Mouse (Mus musculus) hindbrain, embryonic 15.5 days (tissue): Measurements from ENCODE around the gene Shprh. TPM values are rescaled to one million over a fixed set of nuclear protein-coding genes. Genes with fewer than 3 reads are reported as not detected.
"Not testable (repeated sequence)": the region's sequence is repeated elsewhere in the genome, so short reads cannot be mapped to it uniquely, and the experiment has no call there.

Experiments
- ATAC-seq: fragments of 200-750 bp; cut with Nextera tagmentation; 2 replicates; pipeline ENCODE4 v1.8.0; 2017; ENCODE audit warnings: low read depth, moderate number of reproducible peaks, moderate TSS enrichment; ENCODE audit not compliant: low FRiP score
- H3K27ac ChIP-seq: fragments of 300-500 bp; sonication (generic); replicated peaks from 2 replicates; pipeline ENCODE4 v1.5.1; 2015; ENCODE audit warnings: mild to moderate bottlenecking, inconsistent platforms
- H3K27me3 ChIP-seq: fragments of 300-500 bp; sonication (generic); 2 replicates; pipeline ENCODE4 v1.6.1; 2015; ENCODE audit warnings: control low read depth, inconsistent platforms
- H3K36me3 ChIP-seq: fragments of 300-500 bp; sonication (generic); 2 replicates; pipeline ENCODE4 v1.6.1; 2015; ENCODE audit warnings: control low read depth, inconsistent platforms
- H3K4me1 ChIP-seq: fragments of 300-500 bp; sonication (generic); replicated peaks from 2 replicates; pipeline ENCODE4 v1.6.1; 2015; ENCODE audit warnings: control low read depth, inconsistent platforms
- H3K4me2 ChIP-seq: fragments of 300-500 bp; sonication (generic); 2 replicates; pipeline ENCODE4 v1.6.1; 2015; ENCODE audit warnings: moderate library complexity, mild to moderate bottlenecking, inconsistent platforms
- H3K4me3 ChIP-seq: fragments of 300-500 bp; sonication (generic); 2 replicates; pipeline ENCODE4 v1.5.1; 2015; ENCODE audit warnings: mild to moderate bottlenecking, inconsistent platforms
- H3K9ac ChIP-seq: fragments of 300-500 bp; sonication (generic); 2 replicates; pipeline ENCODE4 v1.6.1; 2015; ENCODE audit warnings: inconsistent platforms
- H3K9me3 ChIP-seq: fragments of 300-500 bp; sonication (generic); 2 replicates; pipeline ENCODE4 v1.6.1; 2016; ENCODE audit warnings: control low read depth, inconsistent platforms
- WGBS: fragments of 180-500 bp; shearing (Covaris S2); methylation state at CpG from one replicate; pipeline ENCODE4 v1.1.7; 2015; 5-methylcytosine and 5-hydroxymethylcytosine counted together
- polyA plus RNA-seq: library from polyadenylated mRNA; unstranded; fragments of >200 nt; fragmentation: Nextera tagmentation; extraction: Ambion mirVana; gene quantifications from 2 replicates; pipeline ENCODE4 v1.2.1, GENCODE M21; 2015

Gene Shprh
- polyA plus RNA-seq, 1 experiment from 2014 or later: 18.4 TPM

GRCm38 (mm10) chr10:11180077-11180476, 30.9 kb downstream of the Shprh start:
- Histone ChIP-seq H3K27me3 (no peaks in the 10 kb centered on the region), H3K27ac (no peak overlapping the region), H3K9ac (no peak overlapping the region), H3K36me3 (peaks cover 42% of the 10 kb centered on the region), H3K4me2 (no peak overlapping the region), H3K4me3 (no peak overlapping the region), H3K4me1 (no peaks in the 10 kb centered on the region), H3K9me3 (no peaks in the 10 kb centered on the region)
- 91% methylated on average over 5 of the region's 5 CpGs for WGBS
- no peak for ATAC-seq

DNA sequence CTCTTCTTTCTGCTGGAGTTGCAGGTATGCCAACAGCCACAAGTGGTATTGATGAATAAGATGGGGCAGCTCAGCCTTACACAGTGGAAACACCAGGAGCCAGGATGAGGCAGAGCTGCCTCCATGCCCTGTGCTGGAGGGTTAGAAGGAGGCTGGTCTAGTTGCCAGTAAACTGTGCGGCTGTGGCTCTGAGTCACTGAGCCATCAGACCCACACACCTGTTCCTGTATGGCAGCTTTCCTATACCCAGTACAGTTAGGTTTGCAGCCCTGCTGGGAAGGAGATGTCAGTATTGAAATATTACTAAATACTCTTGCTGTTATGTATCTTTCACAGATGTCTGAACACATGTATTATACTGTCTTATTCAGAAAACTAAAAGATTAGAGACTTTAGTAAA, 48.1 kb downstream of the Shprh start:
- no peaks in the 10 kb centered on the region for H3K4me1 ChIP-seq
- no peaks in the 10 kb centered on the region for H3K9me3 ChIP-seq
- 91% methylated on average over 1 of the region's 1 CpGs for WGBS
- no peak overlapping the region for H3K4me2 ChIP-seq
- H3K36me3 ChIP-seq: peaks cover 56% of the 10 kb centered on the region
- H3K27ac ChIP-seq: no peak overlapping the region
- no peak for ATAC-seq
- no peak overlapping the region for H3K9ac ChIP-seq
- no peaks in the 10 kb centered on the region for H3K27me3 ChIP-seq
- H3K4me3 ChIP-seq: no peak overlapping the region

DNA sequence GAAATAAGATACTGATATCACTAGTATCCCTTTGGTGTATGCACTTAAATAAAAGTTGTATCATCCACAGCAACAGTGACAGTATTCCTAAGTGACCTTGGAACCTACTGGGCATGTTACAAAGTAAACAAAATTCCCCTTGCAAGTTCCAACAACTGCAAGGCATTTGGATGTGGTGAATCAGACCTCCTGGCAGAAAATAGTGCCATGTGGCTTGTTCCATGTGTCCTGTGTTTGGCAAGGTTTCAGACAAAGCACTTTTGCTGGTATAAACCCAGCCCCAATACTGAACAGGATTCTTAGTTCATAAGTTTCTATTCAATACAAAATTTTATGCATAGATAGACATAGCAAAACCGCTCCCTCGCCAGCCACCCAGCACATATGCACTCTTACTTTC, 49.1 kb downstream of the Shprh start:
- Histone ChIP-seq H3K27ac (no peak overlapping the region), H3K4me2 (no peak overlapping the region), H3K36me3 (peaks cover 54% of the 10 kb centered on the region), H3K4me1 (no peaks in the 10 kb centered on the region), H3K9ac (no peak overlapping the region), H3K4me3 (no peak overlapping the region), H3K27me3 (no peaks in the 10 kb centered on the region), H3K9me3 (no peaks in the 10 kb centered on the region)
- ATAC-seq: no peak
- 96% methylated on average over 2 of the region's 2 CpGs for WGBS

- ATAC-seq: no peak
- 44% methylated on average over 4 of the region's 4 CpGs for WGBS
- H3K36me3 ChIP-seq: peaks cover 46% of the 10 kb centered on the region
These were observed 50.8 kb downstream of the Shprh start for GRCm38 (mm10) chr10:11199980-11200379.

DNA sequence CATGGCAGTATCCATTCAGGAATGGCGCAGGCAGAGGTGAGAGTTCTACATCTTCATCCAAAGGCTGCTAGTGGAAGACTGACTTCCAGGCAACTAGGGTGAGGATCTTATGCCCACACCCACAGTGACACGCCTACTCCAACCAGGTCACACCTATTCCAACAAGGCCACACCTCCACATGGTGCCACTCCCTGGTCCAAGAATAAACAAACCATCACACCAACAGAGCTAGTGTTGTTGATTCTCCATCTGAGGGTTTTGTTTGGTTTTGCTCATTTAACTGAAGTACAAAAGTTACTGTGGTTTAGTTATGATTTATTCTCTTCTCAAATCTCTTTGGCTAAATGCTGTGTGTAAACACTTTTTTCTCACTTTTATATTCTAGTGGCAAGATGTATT, 56.7 kb downstream of the Shprh start:
- H3K27me3 ChIP-seq, H3K4me3 ChIP-seq, H3K4me1 ChIP-seq, H3K27ac ChIP-seq, ATAC-seq, H3K4me2 ChIP-seq, H3K9ac ChIP-seq, H3K9me3 ChIP-seq: not testable (repeated sequence)
- WGBS: 98% methylated on average over 2 of the region's 2 CpGs
- peaks cover 33% of the 10 kb centered on the region for H3K36me3 ChIP-seq

More at GRCm38 (mm10) chr10:11199980-11200379, 50.8 kb downstream of the Shprh start:
- H3K27ac ChIP-seq: no peak overlapping the region
- no peaks in the 10 kb centered on the region for H3K4me1 ChIP-seq
- H3K4me2 ChIP-seq: no peak overlapping the region
- no peaks in the 10 kb centered on the region for H3K27me3 ChIP-seq
- H3K9me3 ChIP-seq: no peaks in the 10 kb centered on the region
- H3K4me3 ChIP-seq: no peak overlapping the region
- no peak overlapping the region for H3K9ac ChIP-seq

DNA sequence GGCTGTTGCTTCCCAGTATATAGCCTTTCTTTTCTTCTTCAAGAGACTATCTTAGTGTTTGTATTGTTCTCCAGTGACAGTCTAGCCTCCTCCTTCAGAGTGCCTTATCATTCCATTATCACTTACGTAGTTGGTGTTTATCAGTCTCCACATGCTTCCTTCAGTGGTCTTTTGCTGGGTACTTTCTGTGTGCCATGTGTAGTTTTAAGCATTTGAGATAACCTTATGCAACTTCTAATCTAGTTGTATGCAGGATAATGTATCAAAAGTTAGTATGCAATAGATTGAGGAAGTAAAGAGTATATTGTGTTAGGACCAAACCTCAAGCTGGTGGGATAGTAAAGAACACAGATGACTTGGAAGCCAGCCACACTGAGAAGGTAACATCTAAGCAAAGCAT, 59.4 kb downstream of the Shprh start:
- WGBS: 96% methylated on average over 1 of the region's 1 CpGs
- H3K27ac ChIP-seq: no peak overlapping the region
- H3K4me1 ChIP-seq: no peaks in the 10 kb centered on the region
- peaks cover 38% of the 10 kb centered on the region for H3K36me3 ChIP-seq
- no peak overlapping the region for H3K4me3 ChIP-seq
- H3K9me3 ChIP-seq: no peaks in the 10 kb centered on the region
- no peaks in the 10 kb centered on the region for H3K27me3 ChIP-seq
- no peak for ATAC-seq
- no peak overlapping the region for H3K4me2 ChIP-seq
- H3K9ac ChIP-seq: no peak overlapping the region

- Histone ChIP-seq H3K4me2 (no peak overlapping the region), H3K4me3 (no peak overlapping the region), H3K4me1 (no peaks in the 10 kb centered on the region), H3K36me3 (peaks cover 46% of the 10 kb centered on the region), H3K9ac (no peak overlapping the region), H3K9me3 (no peaks in the 10 kb centered on the region), H3K27ac (no peak overlapping the region), H3K27me3 (no peaks in the 10 kb centered on the region)
- ATAC-seq: no peak
- 88% methylated on average over 4 of the region's 4 CpGs for WGBS
These were observed 62.8 kb downstream of the Shprh start for GRCm38 (mm10) chr10:11212003-11212402.

DNA sequence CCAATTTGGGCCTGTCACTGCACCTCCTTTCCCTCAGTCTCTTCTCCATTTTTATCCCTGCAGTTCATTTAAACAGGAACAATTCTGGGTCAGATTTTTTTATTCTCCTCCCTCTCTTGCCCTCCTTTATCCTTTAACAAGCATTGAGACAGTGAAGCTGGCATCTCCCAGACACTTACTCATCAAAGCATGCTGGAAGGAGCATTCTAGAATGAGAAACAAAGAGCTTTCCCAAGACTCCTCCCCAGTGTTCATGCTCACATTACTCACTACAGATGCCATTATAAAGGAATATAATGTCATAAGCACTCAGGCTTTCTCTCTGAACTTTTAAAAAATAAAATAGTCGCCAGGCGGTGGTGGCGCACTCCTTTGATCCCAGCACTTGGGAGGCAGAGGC, 77.2 kb downstream of the Shprh start:
- Histone ChIP-seq H3K9ac (no peak overlapping the region), H3K27me3 (no peaks in the 10 kb centered on the region), H3K4me3 (no peak overlapping the region), H3K27ac (no peak overlapping the region), H3K36me3 (no peaks in the 10 kb centered on the region), H3K4me2 (no peak overlapping the region), H3K9me3 (no peaks in the 10 kb centered on the region), H3K4me1 (no peaks in the 10 kb centered on the region)
- 93% methylated on average over 3 of the region's 3 CpGs for whole genome bisulfite sequencing
- no peak for ATAC-seq

GRCm38 (mm10) chr10:11229545-11230178, 80.4 kb downstream of the Shprh start:
- H3K27me3 ChIP-seq: no peaks in the 10 kb centered on the region
- WGBS: 45% methylated on average over 6 of the region's 6 CpGs
- no peaks in the 10 kb centered on the region for H3K4me1 ChIP-seq
- ATAC-seq: no peak
- H3K4me3 ChIP-seq: no peak overlapping the region
- no peak overlapping the region for H3K4me2 ChIP-seq
- no peak overlapping the region for H3K27ac ChIP-seq
- H3K36me3 ChIP-seq: no peaks in the 10 kb centered on the region
- no peak overlapping the region for H3K9ac ChIP-seq
- no peaks in the 10 kb centered on the region for H3K9me3 ChIP-seq

GRCm38 (mm10) chr10:11233208-11233607, 84.0 kb downstream of the Shprh start:
- H3K9me3 ChIP-seq: no peaks in the 10 kb centered on the region
- H3K4me2 ChIP-seq: no peak overlapping the region
- no peaks in the 10 kb centered on the region for H3K36me3 ChIP-seq
- no peak for ATAC-seq
- no peaks in the 10 kb centered on the region for H3K27me3 ChIP-seq
- no peak overlapping the region for H3K9ac ChIP-seq
- 86% methylated on average over 3 of the region's 3 CpGs for WGBS
- no peaks in the 10 kb centered on the region for H3K4me1 ChIP-seq
- no peak overlapping the region for H3K27ac ChIP-seq
- no peak overlapping the region for H3K4me3 ChIP-seq

DNA sequence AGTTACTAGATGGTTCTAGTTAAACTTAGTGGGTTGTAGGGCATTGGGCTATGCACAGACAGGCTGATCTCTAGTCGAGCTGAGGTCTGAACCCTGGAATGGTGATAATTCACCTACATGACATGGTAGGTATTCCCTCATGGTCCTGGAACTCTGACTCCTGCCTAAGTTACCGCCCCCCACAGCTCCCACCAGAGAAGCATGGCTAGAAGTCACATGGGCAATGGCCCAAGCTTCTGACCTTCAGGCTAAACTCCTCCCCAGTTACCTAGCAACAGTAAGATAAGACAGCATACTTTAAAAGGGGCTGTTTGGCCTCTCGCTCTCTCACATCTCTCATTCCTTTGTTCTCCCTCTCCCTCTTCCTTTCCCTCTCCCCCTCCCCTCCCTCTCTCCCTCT, 93.8 kb downstream of the Shprh start:
- not testable (repeated sequence) for H3K9ac ChIP-seq, H3K4me3 ChIP-seq, H3K4me2 ChIP-seq, ATAC-seq, H3K36me3 ChIP-seq, H3K27me3 ChIP-seq, H3K27ac ChIP-seq, H3K9me3 ChIP-seq, H3K4me1 ChIP-seq
- 62% methylated on average over 3 of the region's 3 CpGs for WGBS

DNA sequence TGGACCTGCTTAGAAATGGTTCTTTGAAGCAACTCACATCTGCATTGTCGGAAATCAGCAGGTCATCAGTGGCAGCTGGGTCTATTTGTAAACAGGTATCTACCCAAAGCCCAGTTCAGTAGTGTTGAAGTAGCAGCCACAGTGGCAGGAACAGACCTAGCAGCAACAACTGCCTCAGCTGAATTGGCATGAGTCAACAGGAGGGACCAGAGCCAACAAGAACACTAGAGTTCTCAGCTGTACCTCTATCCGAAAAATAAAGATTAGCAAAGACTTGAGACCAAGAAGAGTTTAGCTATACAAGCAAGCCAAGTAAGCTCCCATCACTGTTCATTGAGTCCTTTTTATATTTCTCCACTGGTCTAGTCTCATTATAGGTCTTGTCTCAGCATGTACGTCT, 99.0 kb downstream of the Shprh start:
- Histone ChIP-seq H3K9ac (no peak overlapping the region), H3K9me3 (no peaks in the 10 kb centered on the region), H3K36me3 (no peaks in the 10 kb centered on the region), H3K4me1 (no peaks in the 10 kb centered on the region), H3K4me3 (no peak overlapping the region), H3K27me3 (no peaks in the 10 kb centered on the region), H3K4me2 (no peak overlapping the region), H3K27ac (no peak overlapping the region)
- 88% methylated on average over 3 of the region's 3 CpGs for WGBS
- no peak for ATAC-seq
